Mouse (Mus musculus) CD4-positive, CD25-positive, alpha-beta regulatory T cell, adult 4 months (primary cell): Measurements from ENCODE around the gene Batf3. TPM values are rescaled to one million over a fixed set of nuclear protein-coding genes. Genes with fewer than 3 reads are reported as not detected.
A peak's percentile ranks its signal among the peaks of the same experiment; 100 is the strongest.
"Not testable (repeated sequence)": the region's sequence is repeated elsewhere in the genome, so short reads cannot be mapped to it uniquely, and the experiment has no call there.

Experiments
- ATAC-seq: one replicate; pipeline ENCODE4 v1.8.0; 2017
- polyA plus RNA-seq, 2 experiments: library from polyadenylated mRNA; unstranded; fragments of 100-300 nt; shearing (Covaris generic); gene quantifications; one replicate each; pipeline ENCODE4 v1.2.1; 2017

The Batf3 gene
- polyA plus RNA-seq, 2 experiments from 2014 or later: not detected

- ATAC-seq: no peak
Observed at GRCm38 (mm10) chr1:191132934-191133333, 35.3 kb downstream of the Batf3 start.

- no peak for ATAC-seq
Observed at GRCm38 (mm10) chr1:191135406-191135805, 37.8 kb downstream of the Batf3 start.

GRCm38 (mm10) chr1:191138436-191138835 is 40.8 kb downstream of the Batf3 start:
- no peak for ATAC-seq

- ATAC-seq: no peak
Observed at GRCm38 (mm10) chr1:191138874-191139495, 41.3 kb downstream of the Batf3 start.

GRCm38 (mm10) chr1:191140983-191141382 is 43.3 kb downstream of the Batf3 start:
- ATAC-seq: no peak

- ATAC-seq: not testable (repeated sequence)
Observed at GRCm38 (mm10) chr1:191149489-191149888, 51.8 kb downstream of the Batf3 start.

- no peak for ATAC-seq
Observed at GRCm38 (mm10) chr1:191150924-191151605, 53.4 kb downstream of the Batf3 start.

- ATAC-seq: peak; percentile 85
Observed at GRCm38 (mm10) chr1:191153052-191153451, 55.4 kb downstream of the Batf3 start.

- ATAC-seq: no peak
Observed at GRCm38 (mm10) chr1:191154314-191154713, 56.7 kb downstream of the Batf3 start.

Other genes with a start within 250 kb of the Batf3 start
- gene Rps6kc1, start 186.1 kb upstream of the Batf3 start, polyA plus RNA-seq: 1 to 10 TPM; 6.2 to 9.1 TPM
- gene Angel2, start 172.7 kb upstream of the Batf3 start, polyA plus RNA-seq: 10 to 100 TPM; 53.2 to 55.8 TPM
- gene Vash2, start 118.6 kb upstream of the Batf3 start, polyA plus RNA-seq: under 1 TPM; 0.78 to 0.84 TPM
- 10 to 100 TPM in 1 of 2 experiments, 1 to 10 TPM in 1; 5.6 to 10.8 TPM for gene Flvcr1, start 71.7 kb upstream of the Batf3 start, polyA plus RNA-seq
- gene Spata45, start 61.2 kb upstream of the Batf3 start, polyA plus RNA-seq: not detected
- gene Tatdn3, start 34.9 kb upstream of the Batf3 start, polyA plus RNA-seq: 10 to 100 TPM; 10.8 to 11.5 TPM
- 1 to 10 TPM; 1.6 to 3.7 TPM for gene Nsl1, start 34.8 kb upstream of the Batf3 start, polyA plus RNA-seq
- not detected for gene Fam71a, start 67.0 kb downstream of the Batf3 start, polyA plus RNA-seq
- not detected for gene Atf3, start 120.2 kb downstream of the Batf3 start, polyA plus RNA-seq
- gene Nenf, start 220.3 kb downstream of the Batf3 start, polyA plus RNA-seq: 1 to 10 TPM in 1 of 2 experiments, not detected in 1; 1.5 TPM
- gene Tmem206, start 228.1 kb downstream of the Batf3 start, polyA plus RNA-seq: 10 to 100 TPM; 24.4 to 29.2 TPM